Mouse (Mus musculus): ENCODE measurements around the gene Ercc2. TPM values are rescaled to one million over a fixed set of nuclear protein-coding genes. Genes with fewer than 3 reads are reported as not detected.

The Ercc2 gene
- polyA plus RNA-seq, 1 experiment from 2014 or later: 18.6 TPM

DNA sequence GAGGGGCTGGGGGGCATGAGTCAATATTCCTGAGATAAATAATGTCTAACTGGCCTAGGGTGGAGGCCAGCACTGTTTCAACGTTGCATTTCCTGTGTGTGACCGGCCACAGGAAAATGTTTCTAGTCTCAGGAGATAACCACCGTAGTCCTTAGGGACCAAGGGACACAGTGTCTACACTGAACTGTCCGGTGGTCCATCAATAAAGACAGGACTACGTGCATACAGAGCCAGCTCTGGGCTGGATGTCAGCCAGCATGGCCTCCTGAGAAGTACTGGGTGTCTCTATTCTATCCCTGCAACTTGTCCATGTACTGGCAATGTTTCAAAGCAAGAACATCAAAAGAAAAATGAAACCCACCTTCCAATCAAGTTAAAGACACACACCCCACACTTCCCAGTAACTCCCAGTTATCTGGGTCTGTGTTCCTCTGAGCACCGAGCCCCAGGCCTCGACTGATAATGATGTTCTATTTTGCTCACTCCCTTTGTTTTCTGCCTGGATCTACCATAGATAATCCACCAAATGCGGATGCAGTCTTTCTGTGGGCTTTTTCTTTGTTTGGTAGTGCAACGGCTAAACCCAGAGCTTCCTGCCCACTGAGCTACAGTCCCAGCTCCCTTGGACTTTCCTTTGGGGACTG lies 59.8 kb downstream of the Ercc2 start:
- Histone ChIP-seq H3K27ac (replicated peaks) (no peak overlapping the region), H3K9me3 (no peaks in the 10 kb centered on the region), H3K27me3 (no peaks in the 10 kb centered on the region), H3K36me3 (peaks cover 87% of the 10 kb centered on the region), H3K4me1 (replicated peaks) (no peaks in the 10 kb centered on the region), H3K9ac (no peak overlapping the region), H3K4me3 (no peak overlapping the region), H3K4me2 (no peak overlapping the region)
- WGBS: 84% methylated on average over 9 of the region's 9 CpGs
- no peak for ATAC-seq (ENCODE audit: low read depth)

DNA sequence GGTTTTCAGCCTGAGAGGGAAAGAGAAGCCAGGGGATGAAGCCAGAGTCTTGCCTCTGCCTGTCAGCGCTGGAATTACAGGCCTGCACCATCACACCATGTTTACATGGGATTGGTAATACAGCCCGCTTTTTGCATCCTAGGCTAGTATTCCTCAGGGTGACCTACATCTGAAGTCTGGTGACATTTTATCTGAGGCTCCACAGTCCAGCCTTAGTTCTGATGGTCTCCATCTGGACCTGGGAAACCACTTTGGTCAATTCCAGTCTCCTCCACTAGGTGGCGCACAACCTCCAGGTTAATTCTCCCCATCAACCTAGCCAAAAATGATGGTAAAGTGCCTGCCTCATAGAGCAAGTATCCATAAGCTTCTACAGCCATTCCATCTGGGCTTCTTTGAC lies 61.5 kb downstream of the Ercc2 start:
- ATAC-seq (ENCODE audit: low read depth): peak; percentile 17; the same call in 1 of the 2 replicates

DNA sequence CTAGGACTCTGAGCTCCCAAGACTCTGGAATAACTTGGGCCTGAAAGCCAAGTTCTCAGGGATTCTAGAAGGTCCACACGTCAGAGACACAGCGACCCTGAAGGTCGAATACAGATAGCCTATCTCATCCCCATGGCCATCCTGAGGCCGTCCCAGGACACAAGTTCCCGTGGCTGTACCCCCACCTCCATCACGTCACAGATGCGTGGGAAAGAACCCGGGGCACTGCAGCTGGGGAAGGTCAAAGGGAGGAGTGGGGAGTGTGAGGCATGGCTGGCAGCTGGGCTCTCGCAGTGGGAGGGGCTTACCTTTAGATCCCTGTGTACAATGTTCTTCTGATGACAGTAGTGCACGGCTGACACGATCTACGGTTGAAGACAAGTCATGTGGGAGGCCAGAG lies 63.0 kb downstream of the Ercc2 start:
- H3K9ac ChIP-seq: no peak overlapping the region
- 85% methylated on average over 12 of the region's 12 CpGs for WGBS
- peaks cover 94% of the 10 kb centered on the region for H3K36me3 ChIP-seq
- no peaks in the 10 kb centered on the region for H3K9me3 ChIP-seq
- no peaks in the 10 kb centered on the region for H3K27me3 ChIP-seq
- H3K27ac ChIP-seq (replicated peaks): no peak overlapping the region
- H3K4me2 ChIP-seq: no peak overlapping the region
- H3K4me1 ChIP-seq (replicated peaks): no peaks in the 10 kb centered on the region
- H3K4me3 ChIP-seq: no peak overlapping the region
- ATAC-seq (ENCODE audit: low read depth): no peak

More for the DNA sequence above, 61.5 kb downstream of the Ercc2 start:
- H3K4me3 ChIP-seq: no peak overlapping the region
- peaks cover 87% of the 10 kb centered on the region for H3K36me3 ChIP-seq
- H3K4me2 ChIP-seq: no peak overlapping the region
- no peaks in the 10 kb centered on the region for H3K9me3 ChIP-seq
- no peak overlapping the region for H3K9ac ChIP-seq
- H3K27me3 ChIP-seq: no peaks in the 10 kb centered on the region
- WGBS: 49% methylated on average over 3 of the region's 3 CpGs
- H3K27ac ChIP-seq (replicated peaks): no peak overlapping the region
- no peaks in the 10 kb centered on the region for H3K4me1 ChIP-seq (replicated peaks)

MicroRNAs within 50 kb of the gene (microRNA counts, 519-probe panel; counts per million panel counts)
- microRNA mmu-miR-343: not detected

Small RNA genes within 50 kb of the gene (microRNA-seq; reads per million reads assigned to microRNA genes)
- not detected for gene Mir343

Other genes starting within 250 kb of the Ercc2 start
- gene Qpctl, start 232.7 kb upstream of the Ercc2 start, polyA plus RNA-seq (2015; fragmentation: Nextera tagmentation; extraction: Ambion mirVana): 21.7 and 22.2 TPM in 2 replicates
- 108 and 118 TPM in 2 replicates for gene Snrpd2, start 232.3 kb upstream of the Ercc2 start, polyA plus RNA-seq (2015; fragmentation: Nextera tagmentation; extraction: Ambion mirVana)
- gene Gipr, start 215.9 kb upstream of the Ercc2 start, polyA plus RNA-seq (2015; fragmentation: Nextera tagmentation; extraction: Ambion mirVana): 1.3 and 1.4 TPM in 2 replicates
- gene Eml2, start 205.6 kb upstream of the Ercc2 start, polyA plus RNA-seq (2015; fragmentation: Nextera tagmentation; extraction: Ambion mirVana): 6.8 and 8.1 TPM in 2 replicates
- 2.0 and 2.6 TPM in 2 replicates for gene Gpr4, start 169.5 kb upstream of the Ercc2 start, polyA plus RNA-seq (2015; fragmentation: Nextera tagmentation; extraction: Ambion mirVana)
- 38.7 and 39.9 TPM in 2 replicates for gene Opa3, start 153.7 kb upstream of the Ercc2 start, polyA plus RNA-seq (2015; fragmentation: Nextera tagmentation; extraction: Ambion mirVana)
- 41.2 and 46.3 TPM in 2 replicates for gene Vasp, start 110.2 kb upstream of the Ercc2 start, polyA plus RNA-seq (2015; fragmentation: Nextera tagmentation; extraction: Ambion mirVana)
- 0.41 and 0.59 TPM in 2 replicates for gene Ppm1n, start 101.9 kb upstream of the Ercc2 start, polyA plus RNA-seq (2015; fragmentation: Nextera tagmentation; extraction: Ambion mirVana)
- 103 and 117 TPM in 2 replicates for gene Rtn2, start 99.4 kb upstream of the Ercc2 start, polyA plus RNA-seq (2015; fragmentation: Nextera tagmentation; extraction: Ambion mirVana)
- gene Fosb, start 72.0 kb upstream of the Ercc2 start, polyA plus RNA-seq (2015; fragmentation: Nextera tagmentation; extraction: Ambion mirVana): 0.06 and 0.19 TPM in 2 replicates
- gene Ercc1, start 37.2 kb upstream of the Ercc2 start, polyA plus RNA-seq (2015; fragmentation: Nextera tagmentation; extraction: Ambion mirVana): 90.7 and 96.1 TPM in 2 replicates
- gene Cd3eap, start 22.5 kb upstream of the Ercc2 start, polyA plus RNA-seq (2015; fragmentation: Nextera tagmentation; extraction: Ambion mirVana): 19.8 and 21.1 TPM in 2 replicates
- gene Ppp1r13l, start 22.3 kb upstream of the Ercc2 start, polyA plus RNA-seq (2015; fragmentation: Nextera tagmentation; extraction: Ambion mirVana): 1.2 and 3.4 TPM in 2 replicates
- gene Klc3, start 22.1 kb downstream of the Ercc2 start, polyA plus RNA-seq (2015; fragmentation: Nextera tagmentation; extraction: Ambion mirVana): 4.0 and 5.3 TPM in 2 replicates
- 1.1 and 1.3 TPM in 2 replicates for gene Ckm, start 22.8 kb downstream of the Ercc2 start, polyA plus RNA-seq (2015; fragmentation: Nextera tagmentation; extraction: Ambion mirVana)
- 14.9 and 16.1 TPM in 2 replicates for gene Mark4, start 76.8 kb downstream of the Ercc2 start, polyA plus RNA-seq (2015; fragmentation: Nextera tagmentation; extraction: Ambion mirVana)
- 0.32 and 0.52 TPM in 2 replicates for gene Exoc3l2, start 81.3 kb downstream of the Ercc2 start, polyA plus RNA-seq (2015; fragmentation: Nextera tagmentation; extraction: Ambion mirVana)
- gene Bloc1s3, start 126.4 kb downstream of the Ercc2 start, polyA plus RNA-seq (2015; fragmentation: Nextera tagmentation; extraction: Ambion mirVana): 3.5 and 3.6 TPM in 2 replicates
- gene Trappc6a, start 126.4 kb downstream of the Ercc2 start, polyA plus RNA-seq (2015; fragmentation: Nextera tagmentation; extraction: Ambion mirVana): 46.4 and 49.0 TPM in 2 replicates
- 0.14 TPM in 1 of 2 replicates, not detected in the other for gene Nkpd1, start 135.8 kb downstream of the Ercc2 start, polyA plus RNA-seq (2015; fragmentation: Nextera tagmentation; extraction: Ambion mirVana)
- 32.7 and 36.5 TPM in 2 replicates for gene Ppp1r37, start 181.1 kb downstream of the Ercc2 start, polyA plus RNA-seq (2015; fragmentation: Nextera tagmentation; extraction: Ambion mirVana)
- gene Zfp296, start 195.3 kb downstream of the Ercc2 start, polyA plus RNA-seq (2015; fragmentation: Nextera tagmentation; extraction: Ambion mirVana): 0.40 TPM in 1 of 2 replicates, not detected in the other
- gene Gemin7, start 195.6 kb downstream of the Ercc2 start, polyA plus RNA-seq (2015; fragmentation: Nextera tagmentation; extraction: Ambion mirVana): 153 and 159 TPM in 2 replicates
- gene Clasrp, start 222.5 kb downstream of the Ercc2 start, polyA plus RNA-seq (2015; fragmentation: Nextera tagmentation; extraction: Ambion mirVana): 52.9 and 61.6 TPM in 2 replicates
- gene Relb, start 247.4 kb downstream of the Ercc2 start, polyA plus RNA-seq (2015; fragmentation: Nextera tagmentation; extraction: Ambion mirVana): 5.6 and 6.6 TPM in 2 replicates

All from neural tube, embryonic 13.5 days (tissue).